Mouse (Mus musculus) frontal cortex, postnatal 36 days (tissue): Measurements from ENCODE around the gene H2al1a.
"Not testable (repeated sequence)": the region's sequence is repeated elsewhere in the genome, so short reads cannot be mapped to it uniquely, and the experiment has no call there.

Source experiments
- DNase-seq, 2 experiments: peaks; one replicate each; pipeline ENCODE4 v3.0.0; 2022; ENCODE audit warnings: low spot score in 2 of 2

H2al1a gene

DNA sequence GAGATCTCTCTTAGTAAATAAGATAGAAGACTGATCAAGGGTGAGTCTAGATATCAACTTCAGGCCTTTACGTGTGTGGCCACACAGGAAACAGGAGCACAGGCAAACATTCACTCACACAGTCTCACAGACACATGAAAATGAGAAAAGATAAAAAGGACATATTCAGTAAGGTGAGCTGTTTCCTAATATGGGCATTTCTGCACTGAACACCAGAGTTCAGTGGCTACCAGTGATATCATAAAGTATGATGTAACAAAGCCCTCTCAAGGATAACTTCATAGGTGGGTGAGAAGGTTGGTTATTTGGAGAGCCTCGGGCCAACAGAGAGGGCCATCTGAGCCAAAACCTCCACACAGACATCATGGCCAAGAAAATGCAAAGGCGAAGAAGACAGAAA is at the start of gene H2al1a:
Gene H2al1a (plus strand): TSS at position 301 of the 400 bp plus-strand sequence.
- DNase-seq, result not testable (repeated sequence)

- no peak for DNase-seq
Measured at GRCm38 (mm10) chrX:11250155-11250554, 48.9 kb upstream of the H2al1a start.

DNA sequence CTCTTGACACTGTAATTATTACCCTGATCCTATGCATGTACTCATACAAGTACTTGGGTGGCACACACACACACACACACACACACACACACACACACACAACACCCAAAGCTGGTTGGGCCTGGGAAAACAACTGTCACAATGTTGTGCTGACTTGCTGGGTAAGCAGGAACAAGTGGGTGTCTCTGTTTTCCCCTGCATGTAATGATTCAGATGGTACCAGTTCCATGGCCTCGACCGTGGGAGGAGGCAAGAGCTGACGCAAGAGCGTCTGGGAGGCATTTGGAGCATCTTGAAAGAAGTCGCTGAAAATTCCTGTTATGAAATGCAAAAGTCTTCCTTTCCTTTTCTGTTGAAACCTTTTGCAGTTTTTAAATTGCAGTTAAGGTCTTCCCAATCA is 45.0 kb upstream of the H2al1a start:
- DNase-seq, result peak; percentile 22 to 58

- no peak for DNase-seq
Measured at GRCm38 (mm10) chrX:11254521-11255207, 44.4 kb upstream of the H2al1a start.

GRCm38 (mm10) chrX:11255564-11256360 is 43.3 kb upstream of the H2al1a start:
- DNase-seq, result no peak

- DNase-seq, result no peak
Measured at GRCm38 (mm10) chrX:11264918-11265317, 34.1 kb upstream of the H2al1a start.

DNA sequence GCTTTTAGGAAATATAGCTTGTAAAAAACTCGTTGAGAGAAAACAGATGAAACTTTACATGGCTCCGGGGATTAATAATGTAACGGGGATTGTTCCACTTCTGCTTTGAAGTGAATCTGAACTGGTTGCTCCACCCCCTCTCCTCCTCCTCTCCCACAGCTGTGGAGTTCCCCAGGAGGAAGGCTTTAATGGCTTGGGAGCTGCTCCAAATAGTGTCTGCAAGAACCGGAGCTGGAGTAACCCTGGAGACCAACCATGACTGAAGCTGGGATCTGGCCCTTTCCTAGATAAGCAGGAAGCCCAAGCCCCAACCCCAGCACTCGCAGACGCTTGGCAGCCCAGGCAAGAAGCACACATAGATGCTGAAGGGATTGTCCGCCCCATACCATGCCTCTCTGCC is 31.3 kb upstream of the H2al1a start:
- DNase-seq, result no peak

GRCm38 (mm10) chrX:11269074-11269473 is 30.0 kb upstream of the H2al1a start:
- DNase-seq, result peak in 1 of 2 experiments; percentile 12

DNA sequence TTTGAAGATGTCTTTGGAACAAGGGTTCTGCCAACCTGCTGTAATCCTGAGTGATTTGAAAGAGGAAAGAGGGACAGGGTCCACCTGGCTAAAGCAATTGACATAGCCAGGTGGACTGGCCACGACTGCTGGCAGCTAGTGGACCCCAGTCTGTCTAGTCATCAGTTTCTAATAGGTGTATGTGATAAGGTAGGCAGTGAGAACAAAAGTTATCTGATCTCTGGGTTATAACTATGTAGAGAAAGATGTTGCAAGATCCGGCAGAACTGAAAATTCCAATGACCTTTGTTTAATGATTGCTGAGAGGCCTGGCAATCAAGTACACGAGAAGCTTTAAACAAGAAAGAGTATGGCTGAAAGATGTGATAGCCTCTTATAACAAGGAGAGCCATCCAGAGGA is 25.9 kb upstream of the H2al1a start:
- DNase-seq, result no peak

GRCm38 (mm10) chrX:11277083-11277482 is 22.0 kb upstream of the H2al1a start:
- no peak for DNase-seq

DNA sequence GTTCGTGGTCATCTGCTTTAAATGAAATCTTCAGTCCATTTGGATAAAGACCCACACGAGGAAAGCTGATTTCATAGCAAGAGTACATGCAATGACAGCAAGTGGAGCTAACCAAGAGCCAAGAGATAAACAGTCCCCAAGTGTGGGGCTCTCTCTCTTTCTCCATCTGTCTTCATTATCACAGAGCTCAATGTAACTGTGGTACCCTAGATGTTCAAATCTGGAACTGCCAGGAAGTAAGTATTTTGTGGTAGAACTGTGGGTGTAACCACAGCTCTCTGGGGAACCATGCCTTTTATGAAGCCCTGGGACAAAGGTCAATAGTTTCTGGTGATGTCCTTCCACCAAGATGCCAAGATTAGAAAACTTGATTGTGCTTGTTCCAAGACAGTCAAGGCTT is 18.3 kb upstream of the H2al1a start:
- DNase-seq, result no peak

DNA sequence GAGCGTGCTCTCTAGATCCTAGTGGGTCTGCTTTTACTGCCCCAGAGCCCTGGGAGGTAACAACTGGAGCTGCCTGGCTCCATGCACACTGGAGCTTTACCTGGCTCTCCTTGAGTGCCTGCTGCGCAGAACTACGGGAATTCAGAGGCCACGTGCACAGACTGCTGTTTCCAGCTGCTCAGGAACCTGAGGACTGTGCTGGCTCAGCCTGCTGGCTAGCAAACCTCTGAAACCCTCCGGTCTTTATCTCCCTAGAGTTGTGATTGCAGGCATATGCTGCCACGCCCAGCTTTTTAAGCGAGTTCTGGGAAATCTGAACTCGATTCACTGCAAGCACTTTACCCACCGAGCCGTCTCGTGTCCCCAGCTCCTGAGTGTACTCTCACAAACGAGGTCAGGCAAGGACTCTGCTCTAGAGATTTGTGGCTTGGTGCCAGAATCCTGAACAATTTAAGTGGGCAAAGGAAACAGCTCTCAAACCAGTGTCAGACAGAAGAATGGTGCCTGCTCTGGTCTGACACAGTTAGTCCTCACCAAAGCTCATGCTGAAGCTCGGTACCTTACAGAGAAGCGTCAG is 10.7 kb upstream of the H2al1a start:
- DNase-seq, result no peak

- DNase-seq, result no peak
Measured at GRCm38 (mm10) chrX:11289244-11289643, 9.8 kb upstream of the H2al1a start.

GRCm38 (mm10) chrX:11302132-11302531 is 3.1 kb downstream of the H2al1a start, which contains the start of gene H2al1b:
Gene H2al1b (plus strand): TSS chrX:11302432.
- DNase-seq, result not testable (repeated sequence)

- DNase-seq, result not testable (repeated sequence)
Measured at GRCm38 (mm10) chrX:11305355-11305754, 6.3 kb downstream of the H2al1a start, which contains the start of gene H2al1c. Gene H2al1c (plus strand): TSS chrX:11305655.

DNA sequence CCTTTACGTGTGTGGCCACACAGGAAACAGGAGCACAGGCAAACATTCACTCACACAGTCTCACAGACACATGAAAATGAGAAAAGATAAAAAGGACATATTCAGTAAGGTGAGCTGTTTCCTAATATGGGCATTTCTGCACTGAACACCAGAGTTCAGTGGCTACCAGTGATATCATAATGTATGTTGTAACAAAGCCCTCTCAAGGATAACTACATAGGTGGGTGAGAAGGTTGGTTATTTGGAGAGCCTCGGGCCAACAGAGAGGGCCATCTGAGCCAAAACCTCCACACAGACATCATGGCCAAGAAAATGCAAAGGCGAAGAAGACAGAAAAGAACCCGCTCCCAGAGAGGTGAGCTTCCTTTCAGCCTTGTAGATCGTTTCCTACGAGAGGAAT is 9.5 kb downstream of the H2al1a start, which contains the start of gene H2al1d:
Gene H2al1d (plus strand): TSS at position 301 of the 400 bp plus-strand sequence.
- DNase-seq, result not testable (repeated sequence)

DNA sequence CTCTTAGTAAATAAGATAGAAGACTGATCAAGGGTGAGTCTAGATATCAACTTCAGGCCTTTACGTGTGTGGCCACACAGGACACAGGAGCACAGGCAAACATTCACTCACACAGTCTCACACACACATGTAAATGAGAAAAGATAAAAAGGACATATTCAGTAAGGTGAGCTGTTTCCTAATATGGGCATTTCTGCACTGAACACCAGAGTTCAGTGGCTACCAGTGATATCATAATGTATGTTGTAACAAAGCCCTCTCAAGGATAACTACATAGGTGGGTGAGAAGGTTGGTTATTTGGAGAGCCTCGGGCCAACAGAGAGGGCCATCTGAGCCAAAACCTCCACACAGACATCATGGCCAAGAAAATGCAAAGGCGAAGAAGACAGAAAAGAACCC is 12.6 kb downstream of the H2al1a start, which contains the start of gene H2al1e:
Gene H2al1e (plus strand): TSS at position 301 of the 400 bp plus-strand sequence.
- not testable (repeated sequence) for DNase-seq

GRCm38 (mm10) chrX:11314858-11315257 is 15.8 kb downstream of the H2al1a start, which contains the start of gene H2al1f:
Gene H2al1f (plus strand): TSS chrX:11315158.
- DNase-seq, result not testable (repeated sequence)

GRCm38 (mm10) chrX:11317956-11318355 is 18.9 kb downstream of the H2al1a start, which contains the start of gene H2al1g:
Gene H2al1g (plus strand): TSS chrX:11318256.
- DNase-seq, result not testable (repeated sequence)

- not testable (repeated sequence) for DNase-seq
Measured at GRCm38 (mm10) chrX:11321192-11321591, 22.1 kb downstream of the H2al1a start, which contains the start of gene H2al1h. Gene H2al1h (plus strand): TSS chrX:11321492.

DNA sequence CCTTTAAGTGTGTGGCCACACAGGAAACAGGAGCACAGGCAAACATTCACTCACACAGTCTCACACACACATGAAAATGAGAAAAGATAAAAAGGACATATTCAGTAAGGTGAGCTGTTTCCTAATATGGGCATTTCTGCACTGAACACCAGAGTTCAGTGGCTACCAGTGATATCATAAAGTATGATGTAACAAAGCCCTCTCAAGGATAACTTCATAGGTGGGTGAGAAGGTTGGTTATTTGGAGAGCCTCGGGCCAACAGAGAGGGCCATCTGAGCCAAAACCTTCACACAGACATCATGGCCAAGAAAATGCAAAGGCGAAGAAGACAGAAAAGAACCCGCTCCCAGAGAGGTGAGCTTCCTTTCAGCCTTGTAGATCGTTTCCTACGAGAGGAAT is 25.3 kb downstream of the H2al1a start, which contains the start of gene H2al1i:
Gene H2al1i (plus strand): TSS at position 301 of the 400 bp plus-strand sequence.
- not testable (repeated sequence) for DNase-seq

DNA sequence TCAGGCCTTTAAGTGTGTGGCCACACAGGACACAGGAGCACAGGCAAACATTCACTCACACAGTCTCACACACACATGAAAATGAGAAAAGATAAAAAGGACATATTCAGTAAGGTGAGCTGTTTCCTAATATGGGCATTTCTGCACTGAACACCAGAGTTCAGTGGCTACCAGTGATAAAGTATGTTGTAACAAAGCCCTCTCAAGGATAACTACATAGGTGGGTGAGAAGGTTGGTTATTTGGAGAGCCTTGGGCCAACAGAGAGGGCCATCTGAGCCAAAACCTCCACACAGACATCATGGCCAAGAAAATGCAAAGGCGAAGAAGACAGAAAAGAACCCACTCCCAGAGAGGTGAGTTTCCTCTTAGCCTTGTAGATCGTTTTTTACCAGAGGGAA is 28.5 kb downstream of the H2al1a start, which contains the start of gene H2al1j:
Gene H2al1j (plus strand): TSS at position 301 of the 400 bp plus-strand sequence.
- DNase-seq, result not testable (repeated sequence)
